Mouse (Mus musculus) cerebellum, postnatal 10 days (tissue): ENCODE results near the gene Olfr995.

Experiments used
- DNase-seq, 2 experiments: peaks; one replicate each; pipeline ENCODE4 v3.0.0; 2021; ENCODE audit warnings: mixed read lengths in 2 of 2

Olfr995 gene

GRCm38 (mm10) chr2:85443539-85443938 is at the start of gene Olfr995:
Gene Olfr995 (minus strand): TSS chr2:85443639.
- no peak for DNase-seq

DNA sequence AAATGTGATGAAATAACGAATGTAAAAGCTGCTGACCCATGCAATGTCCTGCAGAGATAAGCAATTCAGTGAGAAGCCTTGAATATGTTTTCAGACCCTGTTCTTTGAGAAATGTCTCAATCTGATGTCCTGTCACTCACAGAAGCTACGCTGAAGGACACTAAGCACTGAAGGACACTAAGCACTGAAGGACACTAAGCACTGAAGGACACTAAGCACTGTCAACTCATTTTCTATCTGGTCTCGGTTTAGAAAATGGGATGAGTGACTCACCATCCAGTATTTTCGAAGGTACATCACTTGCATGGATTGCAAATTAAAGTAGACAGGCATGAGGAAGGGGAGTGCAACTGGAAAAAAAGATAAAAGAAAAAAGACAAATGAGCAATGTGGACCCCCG is 47.0 kb upstream of the Olfr995 start:
- DNase-seq = no peak

GRCm38 (mm10) chr2:85466801-85467325 is 23.4 kb upstream of the Olfr995 start:
- peak; percentile 7 to 10 for DNase-seq

DNA sequence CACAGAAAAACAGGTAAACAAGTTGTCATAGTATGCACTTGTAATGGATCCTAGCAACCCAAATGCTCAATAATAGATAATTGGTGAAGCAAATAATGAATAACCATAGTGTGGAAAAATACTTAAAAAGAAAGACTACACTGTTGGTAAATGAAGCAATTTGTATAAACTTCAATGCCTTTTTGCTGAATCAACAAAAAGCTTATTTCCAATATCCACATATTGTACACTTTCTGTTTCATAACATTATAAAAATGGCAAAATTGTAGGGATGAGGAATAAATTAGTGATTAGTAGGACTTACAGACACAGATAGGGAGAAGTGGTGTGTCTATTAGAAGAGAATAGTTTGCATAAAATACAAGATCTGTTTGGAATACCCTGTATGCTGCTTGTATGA is 893 bp downstream of the Olfr995 start:
- DNase-seq = no peak

DNA sequence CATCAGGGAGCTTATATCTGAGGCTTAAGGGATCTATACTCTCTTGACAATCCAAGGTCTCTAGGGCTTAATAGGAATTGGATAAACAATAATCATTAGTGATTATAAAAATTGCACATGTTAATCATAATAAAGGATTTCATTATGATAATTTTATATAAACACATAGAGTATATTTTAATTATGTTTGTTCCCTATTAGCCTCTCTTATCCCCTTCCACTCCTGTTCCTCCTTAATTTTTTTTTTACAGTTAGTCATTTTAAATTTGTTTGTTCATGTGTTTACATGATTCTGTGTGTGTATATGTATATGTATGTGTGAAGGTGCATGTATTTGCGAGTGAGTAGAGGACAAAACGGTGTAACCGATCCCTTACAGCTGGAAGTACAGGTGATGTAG is 7.1 kb downstream of the Olfr995 start, which contains the start of gene Olfr994:
Gene Olfr994 (minus strand): TSS at position 101 of the 400 bp plus-strand sequence.
- no peak for DNase-seq

DNA sequence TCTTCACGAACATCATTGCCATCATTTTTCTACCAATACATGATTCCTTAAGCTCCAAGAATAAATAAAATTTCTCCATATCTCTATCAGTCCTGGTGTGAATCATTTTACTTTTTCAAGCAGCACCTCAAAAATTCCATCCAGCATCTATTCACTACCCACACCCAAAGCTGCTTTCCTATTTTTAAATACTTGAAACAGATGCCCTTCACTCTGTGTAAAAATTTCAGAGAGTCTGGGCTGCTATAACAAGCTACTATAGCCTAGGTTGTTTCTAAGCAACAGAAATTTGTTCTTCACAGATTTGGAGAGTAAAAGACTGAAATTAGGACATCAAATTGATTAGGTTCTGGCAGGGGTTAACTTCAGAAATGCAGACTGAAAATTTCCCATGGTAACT is 17.5 kb downstream of the Olfr995 start:
- DNase-seq = no peak

DNA sequence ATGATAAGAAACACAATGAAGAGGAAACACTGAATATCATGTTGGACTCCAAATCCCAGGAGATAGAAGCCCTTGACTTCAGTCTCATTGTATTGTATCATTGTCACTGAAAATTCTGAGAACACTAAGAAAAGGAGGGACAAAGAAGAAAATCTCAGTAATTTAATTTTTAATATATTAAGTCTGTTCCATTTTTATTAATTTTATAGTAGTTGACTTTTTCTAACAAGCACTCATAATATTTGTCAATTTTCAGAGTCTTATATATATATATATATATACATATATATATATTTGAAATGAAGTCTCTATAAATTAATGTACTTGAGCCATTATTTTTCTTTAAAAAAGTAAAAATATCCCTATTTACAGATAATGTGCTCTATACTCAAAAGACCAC is 28.7 kb downstream of the Olfr995 start, which contains the start of gene Olfr993:
Gene Olfr993 (minus strand): TSS at position 101 of the 400 bp plus-strand sequence.
- DNase-seq = no peak

GRCm38 (mm10) chr2:85409369-85409768 is 34.1 kb downstream of the Olfr995 start, which contains the start of gene Olfr992:
Gene Olfr992 (minus strand): TSS chr2:85409469.
- no peak for DNase-seq
